Mouse (Mus musculus) heart, embryonic 10.5 days (tissue): Measurements from ENCODE around the gene Asb2. TPM values are rescaled to one million over a fixed set of nuclear protein-coding genes. Genes with fewer than 3 reads are reported as not detected.

ENCODE experiments used
- DNase-seq: peaks from one replicate; pipeline ENCODE4 v3.0.0-alpha.2; 2017; ENCODE audit warnings: low spot score
- H3K27ac ChIP-seq: fragments of 300-500 bp; sonication (generic); 2 replicates; pipeline ENCODE4 v1.5.1; 2016; ENCODE audit warnings: mild to moderate bottlenecking
- H3K27me3 ChIP-seq: fragments of 300-500 bp; sonication (generic); 2 replicates; pipeline ENCODE4 v1.6.1; 2016; ENCODE audit warnings: mild to moderate bottlenecking; ENCODE audit not compliant: poor library complexity, insufficient read depth, severe bottlenecking
- H3K36me3 ChIP-seq: fragments of 300-500 bp; sonication (generic); 2 replicates; pipeline ENCODE4 v1.6.1; 2016; ENCODE audit warnings: mild to moderate bottlenecking, moderate library complexity
- H3K4me1 ChIP-seq: fragments of 300-500 bp; sonication (generic); 2 replicates; pipeline ENCODE4 v1.6.1; 2016; ENCODE audit warnings: mild to moderate bottlenecking
- H3K4me3 ChIP-seq: fragments of 300-500 bp; sonication (generic); 2 replicates; pipeline ENCODE4 v1.5.1; 2016; ENCODE audit warnings: mild to moderate bottlenecking, moderate library complexity
- H3K9me3 ChIP-seq: fragments of 300-500 bp; sonication (generic); 2 replicates; pipeline ENCODE4 v1.6.1; 2016; ENCODE audit warnings: mild to moderate bottlenecking, moderate library complexity
- WGBS: fragments of 180-500 bp; shearing (Covaris S2); methylation state at CpG from one replicate; pipeline ENCODE4 v1.1.7; 2016; 5-methylcytosine and 5-hydroxymethylcytosine counted together
- polyA plus RNA-seq: library from polyadenylated mRNA; unstranded; fragments of >200 nt; fragmentation: Nextera tagmentation; extraction: Ambion mirVana; gene quantifications from 2 replicates; pipeline ENCODE4 v1.2.1, GENCODE M21; 2016

Asb2 gene
- 152 and 312 TPM in 2 replicates for polyA plus RNA-seq

DNA sequence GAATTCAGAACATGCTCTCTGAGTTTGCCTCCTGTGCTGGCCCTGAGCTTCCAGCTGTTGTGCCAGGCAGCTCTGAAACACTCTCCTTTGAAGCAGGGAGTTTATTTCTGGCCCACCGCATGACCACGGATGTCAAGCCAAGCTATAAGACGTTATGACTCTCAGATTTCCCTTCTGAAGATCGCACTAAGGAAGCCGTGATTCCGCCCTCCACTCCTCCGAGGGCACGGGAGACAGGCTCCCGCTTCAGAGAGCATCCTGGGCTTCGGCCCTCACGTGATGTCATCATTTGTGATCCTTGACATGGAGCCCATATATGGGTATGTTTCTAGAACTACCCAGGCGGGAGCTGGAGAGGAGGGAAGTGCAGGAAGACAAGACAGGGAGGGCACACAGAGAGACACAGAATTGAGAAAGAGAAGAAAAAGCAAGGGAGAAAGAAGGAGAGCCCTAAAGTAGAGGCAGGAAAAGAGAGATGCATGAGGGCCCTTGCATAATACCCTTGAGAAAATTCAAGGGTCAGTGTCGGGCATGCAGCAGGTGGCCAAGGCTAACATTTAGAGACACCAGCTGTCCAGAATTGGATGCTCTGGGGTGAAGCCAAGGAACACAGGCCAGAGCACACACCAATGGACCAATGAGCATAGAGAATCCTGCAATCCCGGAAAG, at the start of gene Asb2:
Asb2 (minus strand) TSS at position 256 of the 669 bp plus-strand sequence.
- Histone ChIP-seq H3K4me3 (peak within 1 kb of the TSS; percentile 40), H3K9me3 (no peaks in the 10 kb centered on the region), H3K4me1 (peaks cover 53% of the 10 kb centered on the region), H3K27me3 (no peaks in the 10 kb centered on the region), H3K36me3 (0 out of 2 replicates have a peak, but pooled peaks cover under 1% of the 10 kb centered on the region), H3K27ac (peak within 1 kb of the TSS; percentile 84)
- DNase-seq, result peak; percentile 82
- WGBS, result 58% methylated on average over 14 of the region's 14 CpGs

DNA sequence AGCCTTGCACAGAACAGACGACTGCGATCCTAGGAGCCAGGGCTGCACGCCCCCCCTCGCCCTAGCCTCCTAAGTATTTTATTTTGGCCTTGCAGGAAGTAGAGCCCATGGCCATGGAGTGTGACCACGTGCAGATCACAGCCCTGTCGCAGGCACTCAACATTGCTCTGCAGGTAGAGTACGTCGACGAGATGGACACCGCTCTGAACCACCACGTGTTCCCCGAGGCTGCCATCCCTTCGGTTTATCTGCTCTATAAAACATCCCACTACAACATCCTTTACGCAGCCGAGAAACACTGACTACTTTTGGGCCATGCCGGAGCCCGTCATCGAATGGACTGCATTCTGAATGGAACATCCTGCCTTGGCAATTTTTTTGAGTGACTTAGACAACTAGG, 48.3 kb upstream of the Asb2 start:
- Histone ChIP-seq H3K9me3 (no peaks in the 10 kb centered on the region), H3K27ac (no peak overlapping the region), H3K27me3 (no peaks in the 10 kb centered on the region), H3K36me3 (peaks cover 76% of the 10 kb centered on the region), H3K4me3 (no peak overlapping the region), H3K4me1 (peaks cover 4% of the 10 kb centered on the region)
- no peak for DNase-seq
- 85% methylated on average over 18 of the region's 18 CpGs for WGBS

DNA sequence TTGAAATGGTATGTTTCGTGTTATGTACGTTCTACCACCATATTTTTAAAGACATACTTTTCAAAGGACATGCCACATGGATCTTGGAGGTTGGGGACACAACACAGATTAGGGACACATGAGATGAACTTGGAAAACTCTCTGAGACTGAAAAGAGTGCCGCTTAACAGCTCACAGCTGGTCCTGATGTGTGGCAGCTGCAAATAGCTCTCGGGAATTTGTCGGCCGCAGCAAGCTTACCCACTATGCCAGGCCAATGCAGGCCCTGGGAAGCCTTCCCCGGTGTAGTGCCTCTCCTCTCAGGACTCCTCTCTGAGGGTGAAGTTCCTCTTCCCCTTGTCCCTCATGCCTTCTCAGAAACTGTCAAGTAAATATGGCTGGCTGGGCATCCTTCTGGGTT, 41.0 kb upstream of the Asb2 start:
- no peaks in the 10 kb centered on the region for H3K27me3 ChIP-seq
- H3K9me3 ChIP-seq, result no peaks in the 10 kb centered on the region
- H3K4me1 ChIP-seq, result peaks cover 53% of the 10 kb centered on the region
- peaks cover 10% of the 10 kb centered on the region; the same call in 1 of the 2 replicates for H3K36me3 ChIP-seq
- 0 out of 2 replicates have a peak overlapping the region, but pooled peaks have one; percentile 25 for H3K27ac ChIP-seq
- WGBS, result 65% methylated on average over 7 of the region's 7 CpGs
- no peak for DNase-seq
- no peak overlapping the region for H3K4me3 ChIP-seq

DNA sequence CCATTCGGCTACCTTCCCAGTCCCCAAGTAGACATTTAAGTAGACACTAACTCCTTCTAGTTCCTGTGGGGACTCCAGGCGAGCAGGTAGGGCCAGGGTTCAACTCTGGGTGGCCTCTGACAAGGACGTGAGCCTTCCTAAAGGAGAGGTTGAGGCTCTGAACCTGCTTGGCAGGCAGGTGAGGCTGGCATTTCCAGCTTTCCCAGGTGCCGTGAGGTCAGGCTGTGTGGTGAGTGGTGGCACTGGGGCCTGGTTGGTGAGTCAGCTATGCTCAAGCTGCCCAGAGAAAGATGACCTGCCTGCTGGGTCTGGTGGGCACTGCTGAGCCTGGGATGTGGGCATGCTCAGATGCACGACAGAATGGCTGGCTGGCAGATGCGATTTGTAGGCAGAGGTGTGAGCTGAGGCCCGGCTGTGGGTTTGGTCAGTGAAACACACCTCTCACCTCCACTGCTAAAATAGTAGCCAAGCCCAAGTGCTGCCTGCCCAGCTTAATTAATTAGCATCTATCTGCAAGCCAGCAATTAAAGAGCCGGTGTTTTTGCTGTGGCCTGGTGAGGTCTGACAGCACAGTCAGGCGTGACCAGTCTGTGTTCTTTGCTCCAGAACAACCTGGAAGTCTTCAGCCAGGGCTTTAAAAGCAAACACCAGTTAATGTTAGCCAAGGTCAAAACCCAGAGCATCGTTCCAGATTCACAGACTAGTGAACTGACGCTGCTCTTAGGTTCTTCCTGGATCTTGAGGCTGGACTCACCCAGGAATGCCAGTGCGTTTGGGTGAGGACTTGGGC, 39.9 kb upstream of the Asb2 start:
- H3K4me1 ChIP-seq, result peaks cover 64% of the 10 kb centered on the region
- H3K9me3 ChIP-seq, result no peaks in the 10 kb centered on the region
- no peaks in the 10 kb centered on the region for H3K27me3 ChIP-seq
- DNase-seq, result no peak
- peak overlapping the region; percentile 52; the same call in 1 of the 2 replicates for H3K27ac ChIP-seq
- H3K36me3 ChIP-seq, result 0 out of 2 replicates have a peak, but pooled peaks cover 3% of the 10 kb centered on the region
- H3K4me3 ChIP-seq, result no peak overlapping the region
- WGBS, result 75% methylated on average over 12 of the region's 12 CpGs

DNA sequence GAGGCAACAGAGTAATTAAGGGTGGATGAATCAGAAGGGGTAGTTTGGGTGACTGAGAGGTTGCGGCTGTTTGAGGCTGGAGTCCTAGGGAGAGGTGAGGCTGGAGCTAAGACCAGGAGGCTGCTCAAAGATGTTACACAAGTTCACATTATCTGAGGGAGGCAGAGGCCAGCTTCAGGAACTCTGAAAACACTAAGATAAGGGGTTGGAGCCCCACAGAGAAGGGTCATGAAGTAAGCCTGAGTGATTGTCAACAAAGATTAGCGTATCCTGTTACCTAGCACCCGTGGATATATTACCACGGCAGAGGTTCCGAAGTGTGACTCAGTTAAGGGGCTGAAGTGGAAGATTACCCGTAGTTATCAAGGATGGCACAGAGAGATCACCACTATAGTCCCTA, 37.7 kb upstream of the Asb2 start:
- no peaks in the 10 kb centered on the region for H3K27me3 ChIP-seq
- H3K4me3 ChIP-seq, result no peak overlapping the region
- peak; percentile 87 for DNase-seq
- H3K4me1 ChIP-seq, result peaks cover 81% of the 10 kb centered on the region
- no peaks in the 10 kb centered on the region for H3K9me3 ChIP-seq
- H3K36me3 ChIP-seq, result no peaks in the 10 kb centered on the region
- WGBS, result 14% methylated on average over 6 of the region's 6 CpGs
- peak overlapping the region; percentile 94 for H3K27ac ChIP-seq

DNA sequence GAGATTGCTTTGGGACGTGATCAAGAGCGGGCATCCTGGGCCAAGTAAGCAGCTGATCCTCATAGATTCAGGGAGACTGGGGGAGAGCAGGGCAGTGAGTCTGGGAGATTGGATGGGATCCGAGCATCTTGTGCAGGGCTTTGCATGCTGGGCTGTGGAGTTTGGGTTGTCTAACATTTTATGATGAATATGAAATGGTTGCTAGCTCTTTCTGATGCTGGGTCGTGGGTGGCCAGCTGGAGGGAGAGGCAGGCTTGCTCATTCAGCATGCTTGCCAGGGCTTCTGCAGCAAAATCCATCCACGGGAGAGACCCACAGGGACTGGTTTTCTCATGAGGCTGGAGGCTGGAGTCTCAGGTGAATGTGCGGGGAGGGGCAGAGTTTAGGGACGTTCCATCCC, 35.3 kb upstream of the Asb2 start:
- no peaks in the 10 kb centered on the region for H3K27me3 ChIP-seq
- no peaks in the 10 kb centered on the region for H3K36me3 ChIP-seq
- no peaks in the 10 kb centered on the region for H3K9me3 ChIP-seq
- H3K27ac ChIP-seq, result peak overlapping the region; percentile 94
- no peak for DNase-seq
- WGBS, result 54% methylated on average over 7 of the region's 7 CpGs
- peaks cover 67% of the 10 kb centered on the region for H3K4me1 ChIP-seq
- H3K4me3 ChIP-seq, result peak overlapping the region; percentile 76

DNA sequence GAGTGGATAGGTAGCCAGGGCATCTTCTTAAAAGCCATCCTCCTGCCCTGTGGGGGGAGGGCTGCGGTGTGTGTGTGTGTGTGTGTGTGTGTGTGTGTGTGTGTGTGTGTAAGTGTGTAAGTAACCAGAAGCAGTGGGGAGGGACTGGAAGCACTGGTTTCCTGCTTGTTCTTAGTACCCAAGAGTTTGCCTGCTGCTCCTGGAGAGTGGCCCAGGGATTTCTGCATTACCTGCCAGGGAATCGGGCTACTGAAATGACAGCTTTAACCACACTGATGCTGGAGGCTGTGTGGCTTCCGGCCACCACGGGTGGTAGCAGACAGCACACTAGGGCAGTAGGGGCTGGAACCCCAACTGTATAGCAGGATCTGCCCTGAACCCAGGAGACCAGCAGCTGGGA, 34.2 kb upstream of the Asb2 start:
- peak overlapping the region; percentile 76 for H3K4me3 ChIP-seq
- H3K27me3 ChIP-seq, result no peaks in the 10 kb centered on the region
- H3K27ac ChIP-seq, result peak overlapping the region; percentile 94
- H3K36me3 ChIP-seq, result no peaks in the 10 kb centered on the region
- 68% methylated on average over 4 of the region's 4 CpGs for WGBS
- H3K4me1 ChIP-seq, result peaks cover 56% of the 10 kb centered on the region
- DNase-seq, result no peak
- H3K9me3 ChIP-seq, result no peaks in the 10 kb centered on the region

DNA sequence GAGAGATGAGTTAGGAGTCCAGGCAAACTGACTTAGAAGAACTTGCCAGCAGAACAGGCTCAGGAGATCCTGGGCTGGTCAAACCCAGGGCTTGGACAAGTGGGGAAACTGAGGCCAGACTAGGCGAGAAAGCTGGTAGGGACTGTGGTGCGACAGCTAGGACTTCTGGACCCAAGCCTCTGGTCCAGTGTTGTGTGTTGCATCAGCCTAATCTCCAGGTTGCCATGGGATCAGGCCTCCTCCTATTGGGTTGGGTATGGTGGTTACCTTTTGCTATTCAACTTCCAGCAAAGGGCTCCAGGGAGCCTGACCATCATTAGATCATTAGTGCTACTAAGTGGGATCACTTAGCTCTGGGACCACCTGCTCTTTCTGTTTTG, 33.5 kb upstream of the Asb2 start:
- peaks cover 55% of the 10 kb centered on the region for H3K4me1 ChIP-seq
- peak overlapping the region; percentile 94 for H3K27ac ChIP-seq

DNA sequence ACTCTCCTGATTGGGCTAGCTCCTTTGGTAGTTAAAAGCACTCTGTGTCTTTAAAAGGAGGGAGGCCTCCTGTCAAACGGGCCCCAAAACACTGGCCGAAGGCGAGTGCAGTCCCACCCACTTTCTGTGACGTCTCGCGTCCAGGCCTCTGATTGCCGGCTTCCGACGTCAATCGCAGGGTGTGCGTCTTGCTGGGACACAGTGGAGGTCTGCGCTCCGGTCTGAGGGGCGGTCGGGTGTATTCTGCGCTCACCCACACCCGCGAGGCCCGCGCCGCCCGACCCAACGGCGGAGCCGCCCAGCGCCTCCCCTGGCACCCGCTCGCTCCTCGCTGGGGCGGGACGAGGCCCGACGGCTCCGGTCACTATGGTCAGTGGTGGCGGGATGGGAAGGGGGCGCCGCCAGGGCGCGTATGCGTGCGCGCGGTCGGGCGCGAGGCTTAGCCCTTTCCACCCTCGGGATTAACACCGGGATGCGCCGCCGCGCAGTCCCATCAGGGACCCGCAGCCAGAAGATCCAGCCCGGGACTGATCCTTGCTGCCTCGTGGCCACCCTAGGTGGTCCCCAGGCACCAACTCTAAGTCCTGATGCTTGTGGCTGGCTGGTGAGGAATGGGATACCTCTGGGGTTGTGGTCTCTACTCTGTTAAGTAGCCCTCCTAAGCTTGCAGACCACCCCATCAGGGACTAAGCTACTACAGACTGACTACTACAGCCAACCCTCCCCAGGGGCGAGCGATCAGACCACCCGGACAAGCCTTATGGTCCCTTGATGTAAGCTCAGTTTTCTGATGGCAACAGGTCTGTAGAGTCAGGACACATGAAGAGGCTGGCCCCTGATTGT, 32.9 kb upstream of the Asb2 start, which contains the start of gene Otub2:
Otub2 (plus strand) TSS at position 178 of the 843 bp plus-strand sequence.
- no peaks in the 10 kb centered on the region for H3K9me3 ChIP-seq
- DNase-seq, result peak; percentile 99
- peak within 1 kb of the TSS; percentile 94 for H3K27ac ChIP-seq
- H3K36me3 ChIP-seq, result no peaks in the 10 kb centered on the region
- H3K27me3 ChIP-seq, result no peaks in the 10 kb centered on the region
- 1% methylated on average over 58 of the region's 58 CpGs for WGBS
- H3K4me1 ChIP-seq, result peaks cover 52% of the 10 kb centered on the region
- H3K4me3 ChIP-seq, result peak within 1 kb of the TSS; percentile 76

More for the DNA sequence above, 33.5 kb upstream of the Asb2 start:
- Histone ChIP-seq H3K27me3 (no peaks in the 10 kb centered on the region), H3K9me3 (no peaks in the 10 kb centered on the region), H3K4me3 (peak overlapping the region; percentile 76), H3K36me3 (no peaks in the 10 kb centered on the region)
- no peak for DNase-seq
- WGBS, result 42% methylated on average over 2 of the region's 2 CpGs

DNA sequence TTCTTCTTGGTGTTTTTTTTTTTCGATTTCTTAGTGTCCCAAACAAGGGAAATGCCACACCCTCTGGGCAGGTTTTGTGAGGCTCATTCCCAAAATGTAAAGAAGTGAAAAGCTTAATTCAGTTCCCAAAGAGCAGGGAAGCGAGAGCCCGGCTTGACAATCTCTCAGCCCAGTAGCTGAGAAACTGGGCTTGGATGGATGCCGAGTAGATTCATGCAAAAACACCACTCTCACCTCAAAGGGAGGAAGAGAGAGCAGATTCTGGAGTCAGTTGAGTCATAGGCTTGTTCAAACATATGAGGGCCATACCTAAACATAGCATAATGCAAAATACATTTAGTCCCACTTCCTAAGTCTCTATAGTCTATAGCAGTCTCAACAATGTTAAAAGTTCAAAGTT, 24.4 kb upstream of the Asb2 start:
- Histone ChIP-seq H3K36me3 (no peaks in the 10 kb centered on the region), H3K4me3 (no peak overlapping the region), H3K27me3 (no peaks in the 10 kb centered on the region), H3K9me3 (no peaks in the 10 kb centered on the region), H3K4me1 (peaks cover 5% of the 10 kb centered on the region; the same call in 1 of the 2 replicates), H3K27ac (no peak overlapping the region)
- 77% methylated on average over 4 of the region's 4 CpGs for WGBS
- no peak for DNase-seq

DNA sequence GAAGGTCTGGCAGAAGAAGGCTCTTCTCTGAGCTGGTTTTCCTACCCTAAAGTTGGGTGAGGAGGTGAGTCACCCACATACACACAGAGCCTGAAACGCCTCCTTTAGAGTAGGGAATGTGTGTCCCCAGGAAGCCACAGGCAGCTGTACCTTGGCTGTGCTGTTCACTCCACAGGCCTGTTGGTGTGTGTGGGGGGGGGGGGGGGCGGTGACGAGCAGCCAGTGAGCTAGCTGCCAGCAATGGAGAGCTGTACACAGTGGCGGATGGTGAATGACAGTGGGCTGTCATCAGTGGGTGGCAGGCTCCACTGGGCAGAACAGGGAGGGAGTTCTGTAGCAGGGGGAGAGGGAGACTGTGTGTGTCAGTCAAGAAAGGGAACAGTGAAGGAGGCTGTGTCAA, 21.0 kb upstream of the Asb2 start:
- 69% methylated on average over 4 of the region's 4 CpGs for WGBS
- peaks cover 18% of the 10 kb centered on the region for H3K4me1 ChIP-seq
- H3K27ac ChIP-seq, result 0 out of 2 replicates have a peak overlapping the region, but pooled peaks have one; percentile 19
- DNase-seq, result no peak
- H3K9me3 ChIP-seq, result no peaks in the 10 kb centered on the region
- no peaks in the 10 kb centered on the region for H3K36me3 ChIP-seq
- no peak overlapping the region for H3K4me3 ChIP-seq
- H3K27me3 ChIP-seq, result no peaks in the 10 kb centered on the region

DNA sequence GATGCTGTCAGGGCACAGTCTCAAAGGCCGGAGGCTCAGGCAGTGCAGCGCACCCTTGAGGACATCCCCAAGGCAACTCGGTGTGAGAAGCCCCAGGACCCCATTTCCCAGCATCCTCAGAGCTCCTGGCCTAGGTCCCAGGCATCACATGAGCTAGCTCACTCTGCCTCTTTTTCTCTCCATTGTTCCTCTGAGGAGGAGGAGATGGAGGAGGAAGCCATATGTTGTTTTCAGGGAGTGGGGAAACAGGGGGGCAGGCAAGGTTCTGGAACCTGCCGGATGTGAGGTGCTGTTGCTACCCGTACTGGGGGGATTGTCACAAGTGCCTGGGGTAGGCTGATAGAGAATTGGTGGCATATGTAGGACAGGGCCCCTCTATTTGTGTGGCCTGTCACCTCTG, 20.3 kb upstream of the Asb2 start:
- Histone ChIP-seq H3K4me3 (no peak overlapping the region), H3K27me3 (no peaks in the 10 kb centered on the region), H3K36me3 (no peaks in the 10 kb centered on the region), H3K9me3 (no peaks in the 10 kb centered on the region), H3K4me1 (peaks cover 18% of the 10 kb centered on the region), H3K27ac (no peak overlapping the region)
- no peak for DNase-seq
- 71% methylated on average over 5 of the region's 5 CpGs for WGBS
